Mouse (Mus musculus) midbrain, embryonic 14.5 days (tissue): ENCODE results near the gene Ccno. TPM values are rescaled to one million over a fixed set of nuclear protein-coding genes. Genes with fewer than 3 reads are reported as not detected.
A peak's percentile ranks its signal among the peaks of the same experiment; 100 is the strongest.
"Not testable (repeated sequence)": the region's sequence is repeated elsewhere in the genome, so short reads cannot be mapped to it uniquely, and the experiment has no call there.

Source experiments
- ATAC-seq: fragments of 200-750 bp; cut with Nextera tagmentation; 2 replicates; pipeline ENCODE4 v1.8.0; 2017; ENCODE audit warnings: moderate number of reproducible peaks, moderate library complexity; ENCODE audit not compliant: low FRiP score, low TSS enrichment
- DNase-seq: peaks from one replicate; pipeline ENCODE4 v3.0.0-alpha.2; 2015
- H3K27ac ChIP-seq: fragments of 300-500 bp; sonication (generic); replicated peaks from 2 replicates; pipeline ENCODE4 v1.5.1; 2014; ENCODE audit warnings: mild to moderate bottlenecking, low read depth, low read length, moderate library complexity
- H3K27me3 ChIP-seq: fragments of 300-500 bp; sonication (generic); 2 replicates; pipeline ENCODE4 v1.6.1; 2014; ENCODE audit warnings: low read length, control low read depth, mixed read lengths; ENCODE audit not compliant: control insufficient read depth, insufficient read depth
- H3K36me3 ChIP-seq: fragments of 300-500 bp; sonication (generic); 2 replicates; pipeline ENCODE4 v1.6.1; 2014; ENCODE audit warnings: low read length, control low read depth; ENCODE audit not compliant: control insufficient read depth, insufficient read depth
- H3K4me1 ChIP-seq: fragments of 300-500 bp; sonication (generic); 2 replicates; pipeline ENCODE4 v1.6.1; 2014; ENCODE audit warnings: mild to moderate bottlenecking, antibody characterized with exemption, low read length, control low read depth; ENCODE audit not compliant: control insufficient read depth, insufficient read depth
- H3K4me2 ChIP-seq: fragments of 300-500 bp; sonication (generic); 2 replicates; pipeline ENCODE4 v1.6.1; 2014; ENCODE audit warnings: mild to moderate bottlenecking, low read length, moderate library complexity
- H3K4me3 ChIP-seq: fragments of 300-500 bp; sonication (generic); replicated peaks from 2 replicates; pipeline ENCODE4 v1.5.1; 2014; ENCODE audit warnings: low read depth, low read length
- H3K9ac ChIP-seq: fragments of 300-500 bp; sonication (generic); replicated peaks from 2 replicates; pipeline ENCODE4 v1.6.1; 2014; ENCODE audit warnings: mild to moderate bottlenecking, low read length, moderate library complexity
- H3K9me3 ChIP-seq: fragments of 300-500 bp; sonication (generic); 2 replicates; pipeline ENCODE4 v1.6.1; 2016; ENCODE audit warnings: low read length, control low read depth, mixed read lengths; ENCODE audit not compliant: control insufficient read depth
- WGBS: fragments of 180-500 bp; shearing (Covaris S2); extraction: QIAGEN DNeasy Blood & Tissue Kit; methylation state at CpG from one replicate; pipeline ENCODE4 v1.1.7; 2014; 5-methylcytosine and 5-hydroxymethylcytosine counted together
- polyA plus RNA-seq: library from polyadenylated mRNA; unstranded; fragments of >200 nt; fragmentation: Nextera tagmentation; extraction: Ambion mirVana; gene quantifications from 2 replicates; pipeline ENCODE4 v1.2.1, GENCODE M21; 2014

Ccno gene
- polyA plus RNA-seq, 1 experiment from 2014 or later = 0.58 TPM

DNA sequence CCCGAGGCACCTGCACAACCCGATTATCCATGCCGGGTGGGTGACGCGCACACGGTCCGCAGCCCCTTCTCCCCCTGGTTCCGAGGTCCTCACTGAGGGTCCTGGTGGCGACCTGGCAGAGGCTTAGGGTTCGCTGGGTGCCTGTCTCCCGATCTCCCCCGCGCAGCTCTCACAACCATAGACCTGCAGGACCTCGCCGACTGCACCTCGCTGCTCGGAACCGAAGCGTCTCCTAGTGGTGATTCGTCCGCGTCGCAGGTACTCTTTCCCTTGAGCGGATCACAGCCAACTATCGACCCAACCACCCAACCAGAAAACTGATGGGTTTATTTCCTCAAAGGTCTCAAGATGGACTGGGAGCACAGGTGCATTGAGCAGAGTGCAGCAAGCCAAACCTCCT, 6.6 kb downstream of the Ccno start:
- under 1% methylated on average over 25 of the region's 25 CpGs for WGBS
- Histone ChIP-seq H3K4me1 (peaks cover 13% of the 10 kb centered on the region), H3K36me3 (no peaks in the 10 kb centered on the region), H3K9me3 (no peaks in the 10 kb centered on the region), H3K27ac (no peak overlapping the region), H3K27me3 (peaks cover 93% of the 10 kb centered on the region), H3K9ac (peak overlapping the region; percentile 44; the same call in 1 of the 2 replicates), H3K4me3 (peak overlapping the region; percentile 45), H3K4me2 (peak overlapping the region; percentile 87)
- ATAC-seq = peak; percentile 52
- DNase-seq = peak; percentile 85

DNA sequence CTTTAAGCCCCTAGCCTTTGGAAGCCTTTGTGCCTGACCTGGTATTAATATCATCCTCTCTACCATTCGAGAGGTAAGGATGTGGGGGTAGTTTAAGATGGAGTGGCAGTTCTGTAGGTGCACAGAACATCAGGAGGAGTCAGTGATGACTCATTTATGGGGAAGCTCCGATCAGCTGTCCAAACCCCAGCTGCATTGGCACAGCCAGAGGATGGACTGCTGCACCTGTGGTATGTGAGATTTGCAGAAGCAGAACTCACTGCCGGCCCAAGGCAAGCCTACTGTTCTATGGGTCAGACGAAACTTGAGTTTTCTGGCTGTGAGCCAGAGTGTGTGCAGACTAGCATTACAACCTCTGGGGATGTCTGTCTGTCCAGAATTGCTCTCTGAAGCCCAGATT, 8.8 kb downstream of the Ccno start:
- no peak overlapping the region for H3K9ac ChIP-seq
- peak; percentile 9 for DNase-seq
- H3K27me3 ChIP-seq = peaks cover 87% of the 10 kb centered on the region
- H3K9me3 ChIP-seq = no peaks in the 10 kb centered on the region
- no peak overlapping the region for H3K4me3 ChIP-seq
- H3K4me2 ChIP-seq = no peak overlapping the region
- no peak overlapping the region for H3K27ac ChIP-seq
- WGBS = 58% methylated on average over 4 of the region's 4 CpGs
- peaks cover 13% of the 10 kb centered on the region for H3K4me1 ChIP-seq
- no peaks in the 10 kb centered on the region for H3K36me3 ChIP-seq
- no peak for ATAC-seq

DNA sequence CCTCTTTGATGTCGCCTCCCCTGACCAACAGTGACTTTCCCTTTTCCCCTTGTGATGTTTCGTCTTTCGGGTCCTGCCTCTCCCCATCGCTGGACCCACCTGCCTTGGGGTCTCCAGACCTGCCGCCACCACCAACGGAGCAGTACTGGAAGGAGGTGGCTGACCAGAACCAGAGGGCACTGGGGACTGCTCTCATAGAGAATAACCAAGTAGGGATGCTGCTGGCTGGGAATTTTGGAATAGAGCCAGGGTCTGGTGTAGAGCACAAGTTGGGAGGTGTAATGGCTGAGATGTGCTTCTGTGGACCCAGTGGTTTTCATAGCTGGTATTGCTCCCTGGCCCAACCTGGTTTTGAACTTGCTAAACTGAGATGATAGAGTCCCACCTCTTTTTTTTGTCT, 9.8 kb downstream of the Ccno start:
- ATAC-seq (no peak), DNase-seq (no peak)
- Histone ChIP-seq H3K36me3 (no peaks in the 10 kb centered on the region), H3K4me2 (no peak overlapping the region), H3K4me1 (peaks cover 13% of the 10 kb centered on the region), H3K27ac (no peak overlapping the region), H3K9me3 (no peaks in the 10 kb centered on the region), H3K27me3 (peaks cover 82% of the 10 kb centered on the region), H3K9ac (no peak overlapping the region), H3K4me3 (no peak overlapping the region)
- WGBS = 69% methylated on average over 6 of the region's 6 CpGs

DNA sequence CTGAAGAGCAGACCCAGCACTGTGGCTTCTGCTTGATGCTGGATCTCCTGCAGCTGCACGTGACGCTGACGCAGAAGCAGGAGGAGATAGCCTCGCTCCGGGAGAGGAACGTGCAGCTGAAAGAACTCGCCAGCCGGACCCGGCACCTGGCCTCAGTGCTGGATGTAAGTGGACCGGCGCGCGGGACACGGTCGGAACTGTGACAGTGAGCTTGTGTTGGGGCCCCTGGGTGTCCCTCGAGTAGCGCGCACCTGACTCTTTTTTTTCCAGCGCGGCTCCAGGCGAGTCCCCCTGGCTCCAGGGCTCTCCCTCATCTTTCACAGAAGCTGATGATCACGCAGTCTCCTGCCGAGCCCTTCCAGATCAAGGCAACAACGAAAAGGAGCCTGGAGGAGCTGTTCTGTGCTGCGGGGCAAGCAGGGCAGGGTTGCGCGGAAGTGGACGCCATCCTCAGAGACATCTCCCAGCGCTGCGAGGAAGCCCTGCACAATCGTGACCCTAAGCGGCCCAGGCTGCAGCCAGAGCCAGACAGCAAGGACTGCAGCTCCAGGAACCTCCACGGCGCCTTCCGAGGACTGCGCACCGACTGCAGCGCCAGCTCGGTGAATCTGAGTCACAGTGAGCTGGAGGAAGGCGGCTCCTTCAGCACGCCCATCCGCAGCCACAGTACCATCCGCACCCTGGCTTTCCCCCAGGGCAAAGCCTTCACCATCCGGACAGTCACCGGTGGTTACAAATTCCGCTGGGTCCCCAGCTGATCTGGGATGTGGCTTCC, 11.0 kb downstream of the Ccno start:
- Histone ChIP-seq H3K36me3 (no peaks in the 10 kb centered on the region), H3K4me2 (peak overlapping the region; percentile 94), H3K9me3 (no peaks in the 10 kb centered on the region), H3K27ac (no peak overlapping the region), H3K4me3 (peak overlapping the region; percentile 37), H3K9ac (peak overlapping the region; percentile 43), H3K4me1 (peaks cover 9% of the 10 kb centered on the region; the same call in 1 of the 2 replicates), H3K27me3 (peaks cover 70% of the 10 kb centered on the region)
- WGBS = under 1% methylated on average over 46 of the region's 46 CpGs
- DNase-seq = peak; percentile 68
- peak; percentile 32; the same call in 1 of the 2 replicates for ATAC-seq

DNA sequence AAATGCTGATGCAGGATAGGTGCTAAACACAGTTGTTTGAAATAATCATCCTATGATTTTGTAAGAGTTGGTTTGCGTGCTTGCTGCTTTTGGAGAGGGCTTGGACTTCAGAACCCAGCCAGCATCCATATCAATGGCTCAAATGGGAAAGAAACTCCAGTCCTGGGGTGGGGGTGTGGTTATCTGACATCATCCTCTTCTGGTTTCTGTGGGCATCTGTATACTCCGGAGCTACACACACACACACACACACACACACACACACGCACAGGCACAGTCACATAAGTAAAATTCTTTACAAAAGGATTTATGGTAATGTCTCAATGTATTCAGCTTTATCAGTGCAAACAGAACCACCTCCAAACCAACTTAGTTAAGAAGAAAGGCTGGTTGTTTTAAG, 12.5 kb downstream of the Ccno start:
- Histone ChIP-seq H3K27me3 (peaks cover 56% of the 10 kb centered on the region), H3K4me1 (0 out of 2 replicates have a peak, but pooled peaks cover 4% of the 10 kb centered on the region), H3K27ac (no peak overlapping the region), H3K9me3 (no peaks in the 10 kb centered on the region), H3K9ac (no peak overlapping the region), H3K4me3 (no peak overlapping the region), H3K4me2 (no peak overlapping the region), H3K36me3 (no peaks in the 10 kb centered on the region)
- ATAC-seq (no peak), DNase-seq (no peak)
- WGBS = 77% methylated on average over 3 of the region's 3 CpGs

DNA sequence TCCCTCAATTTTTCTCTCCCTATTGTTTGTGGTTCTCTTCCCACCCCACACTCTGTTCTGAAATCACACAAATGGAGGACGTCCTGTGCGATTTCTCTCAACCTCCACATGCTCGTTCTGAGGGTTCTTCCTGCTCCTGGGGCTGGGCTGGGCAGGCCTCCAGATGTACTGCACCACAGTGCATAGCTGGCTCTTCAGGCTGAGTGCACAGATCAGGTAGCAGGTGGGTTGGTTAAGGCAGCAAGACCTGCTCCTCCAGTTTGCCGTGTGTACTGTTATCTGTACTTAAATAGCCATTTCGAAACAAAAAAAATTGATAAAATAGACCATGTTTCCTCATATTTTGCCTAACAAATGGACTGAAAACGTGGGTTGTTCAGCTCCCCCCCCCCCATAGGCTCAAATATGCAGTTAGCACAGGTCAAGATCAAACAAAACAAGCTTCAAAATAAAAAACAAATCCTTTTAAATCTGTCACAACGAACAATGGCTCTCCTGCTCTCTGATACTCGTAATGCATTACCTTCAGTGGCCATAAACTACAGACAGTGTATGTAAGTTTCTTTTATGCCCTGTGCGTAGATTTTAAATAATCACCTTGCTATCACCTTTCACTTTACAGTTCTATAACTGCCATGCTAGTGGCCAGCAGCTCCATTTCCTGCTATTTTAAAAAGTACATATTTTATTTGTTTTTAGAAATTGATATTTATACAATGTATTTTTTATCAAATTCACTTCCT, 13.1 kb downstream of the Ccno start:
- ATAC-seq = no peak
- 73% methylated on average over 9 of the region's 9 CpGs for WGBS
- Histone ChIP-seq H3K36me3 (no peaks in the 10 kb centered on the region), H3K9me3 (no peaks in the 10 kb centered on the region), H3K27me3 (peaks cover 49% of the 10 kb centered on the region), H3K4me2 (no peak overlapping the region), H3K4me1 (0 out of 2 replicates have a peak, but pooled peaks cover 4% of the 10 kb centered on the region), H3K27ac (no peak overlapping the region), H3K9ac (no peak overlapping the region), H3K4me3 (no peak overlapping the region)
- DNase-seq = no peak

DNA sequence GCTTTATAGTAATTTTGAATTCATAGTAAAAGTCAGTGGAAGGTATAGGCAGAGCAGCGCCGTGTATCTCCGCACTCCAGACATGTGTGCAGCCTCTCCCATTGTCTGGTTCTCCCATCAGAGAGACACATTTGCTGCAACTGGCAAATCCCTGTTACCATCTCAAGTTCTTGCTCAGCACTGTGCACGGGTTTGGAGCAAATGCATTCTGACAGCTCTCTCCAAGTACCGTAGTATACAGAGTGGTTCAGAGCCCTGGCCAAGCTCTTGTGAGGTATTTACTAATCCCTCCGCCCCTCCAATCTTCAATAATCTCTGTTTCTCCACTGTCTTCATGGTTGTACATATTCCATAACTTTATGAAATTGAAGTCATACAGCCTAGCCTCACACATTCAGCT, 25.1 kb downstream of the Ccno start:
- Histone ChIP-seq H3K4me2 (no peak overlapping the region), H3K4me3 (no peak overlapping the region), H3K4me1 (no peaks in the 10 kb centered on the region), H3K9ac (no peak overlapping the region), H3K36me3 (no peaks in the 10 kb centered on the region), H3K27ac (no peak overlapping the region), H3K9me3 (no peaks in the 10 kb centered on the region), H3K27me3 (no peaks in the 10 kb centered on the region)
- no peak for ATAC-seq
- DNase-seq = no peak
- 81% methylated on average over 6 of the region's 6 CpGs for WGBS

DNA sequence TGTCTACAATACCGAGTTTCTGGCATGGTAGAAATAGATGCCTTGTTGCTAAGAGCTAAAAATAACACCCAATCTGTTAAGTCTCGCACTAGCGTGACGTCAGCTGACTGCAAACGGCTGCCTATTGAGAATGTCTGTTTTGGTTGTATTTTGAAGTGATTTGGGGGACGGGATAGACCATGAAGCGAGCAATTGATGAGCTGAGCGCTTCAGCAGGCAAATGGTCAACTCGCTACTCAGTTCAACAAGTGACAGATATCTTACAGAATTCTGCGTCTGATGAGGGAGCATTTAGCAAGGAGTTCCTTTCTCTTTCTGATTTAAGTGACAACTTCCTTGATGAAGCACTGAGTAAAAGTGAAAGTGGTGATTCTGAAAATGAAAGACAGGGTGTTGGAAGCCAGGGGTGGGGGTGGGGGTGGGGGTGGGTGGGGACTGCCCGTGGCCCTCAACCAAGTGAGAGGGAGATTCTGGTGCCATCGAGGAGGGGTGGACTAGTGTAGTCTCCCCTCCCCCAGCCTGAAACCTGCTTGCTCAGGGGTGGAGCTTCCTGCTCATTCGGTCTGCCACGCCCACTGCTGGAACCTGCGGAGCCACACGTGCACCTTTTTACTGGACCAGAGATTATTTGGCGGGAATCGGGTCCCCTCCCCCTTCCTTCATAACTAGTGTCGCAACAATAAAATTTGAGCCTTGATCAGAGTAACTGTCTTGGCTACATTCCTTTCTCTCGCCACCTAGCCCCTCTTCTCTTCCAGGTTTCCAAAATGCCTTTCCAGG, 25.8 kb downstream of the Ccno start:
- H3K9ac ChIP-seq, ATAC-seq, H3K4me2 ChIP-seq, H3K27me3 ChIP-seq, H3K9me3 ChIP-seq, H3K4me3 ChIP-seq, H3K27ac ChIP-seq, H3K4me1 ChIP-seq, H3K36me3 ChIP-seq, DNase-seq: not testable (repeated sequence)
- 68% methylated on average over 19 of the region's 20 CpGs for WGBS
